Mouse (Mus musculus): ENCODE results near the gene Cox6a1.
A peak's percentile ranks its signal among the peaks of the same experiment; 100 is the strongest.
"Not testable (repeated sequence)": the region's sequence is repeated elsewhere in the genome, so short reads cannot be mapped to it uniquely, and the experiment has no call there.

Cox6a1 gene

DNA sequence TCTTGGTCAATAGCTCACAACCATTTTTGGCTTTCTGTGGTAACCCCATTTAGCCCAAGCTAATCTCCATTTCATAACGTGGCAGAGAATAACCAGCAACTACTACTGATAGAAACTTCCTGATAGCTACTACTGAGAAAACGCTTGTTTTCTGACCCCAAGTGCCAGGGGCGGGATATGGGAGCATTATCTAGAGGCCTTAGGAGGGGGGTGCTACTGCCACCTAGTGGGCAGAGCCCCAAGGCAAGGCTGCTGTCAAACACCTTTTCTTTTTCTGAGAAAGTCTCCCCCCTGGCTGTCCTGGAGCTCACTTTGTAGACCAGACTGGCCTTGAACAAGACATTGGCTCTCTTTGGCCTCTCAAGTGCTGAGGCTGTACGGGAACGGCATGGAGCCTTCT lies 1.2 kb downstream of the Cox6a1 start:
- DNase-seq (ENCODE audit: low spot score), result peak; percentile 80

DNA sequence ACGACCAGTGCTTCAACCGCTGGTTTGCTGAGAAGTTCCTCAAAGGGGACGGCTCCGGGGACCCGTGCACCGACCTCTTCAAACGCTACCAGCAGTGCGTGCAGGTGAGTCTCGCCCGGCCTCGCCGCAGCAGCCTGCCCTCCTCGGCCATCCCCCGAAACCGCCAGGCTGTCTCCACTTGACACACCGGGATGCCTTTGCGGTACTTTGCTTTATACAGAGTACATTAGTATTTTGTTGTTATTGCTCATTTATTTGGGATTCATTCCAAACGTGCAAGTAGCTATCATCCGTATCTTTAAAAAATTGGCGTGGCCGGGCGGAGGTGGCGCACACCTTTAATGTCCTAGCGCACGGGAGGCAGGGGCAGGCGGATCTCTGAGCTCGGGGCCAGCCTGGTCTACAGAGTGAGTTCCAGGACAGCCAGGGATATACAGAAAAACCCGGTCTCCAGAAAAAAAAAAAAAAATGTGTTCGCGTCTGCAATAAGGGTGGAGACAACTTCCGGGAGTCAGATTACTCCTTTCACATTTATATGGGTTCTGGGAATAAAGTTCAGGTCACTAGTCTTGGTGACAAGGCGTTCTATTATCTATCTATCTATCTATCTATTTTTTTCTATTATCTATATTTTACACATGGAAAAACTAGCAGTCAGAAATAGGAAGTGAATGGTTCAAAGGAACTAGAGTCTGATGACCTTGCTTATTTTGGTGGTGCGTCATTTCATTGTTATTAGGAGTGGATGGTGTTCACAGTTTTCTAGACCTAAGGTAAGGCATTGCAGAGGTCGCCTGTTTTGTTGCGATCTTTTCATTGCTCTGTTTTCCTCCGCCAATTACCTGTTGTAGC lies 7.2 kb downstream of the Cox6a1 start:
- no peak for DNase-seq (ENCODE audit: low spot score)

DNA sequence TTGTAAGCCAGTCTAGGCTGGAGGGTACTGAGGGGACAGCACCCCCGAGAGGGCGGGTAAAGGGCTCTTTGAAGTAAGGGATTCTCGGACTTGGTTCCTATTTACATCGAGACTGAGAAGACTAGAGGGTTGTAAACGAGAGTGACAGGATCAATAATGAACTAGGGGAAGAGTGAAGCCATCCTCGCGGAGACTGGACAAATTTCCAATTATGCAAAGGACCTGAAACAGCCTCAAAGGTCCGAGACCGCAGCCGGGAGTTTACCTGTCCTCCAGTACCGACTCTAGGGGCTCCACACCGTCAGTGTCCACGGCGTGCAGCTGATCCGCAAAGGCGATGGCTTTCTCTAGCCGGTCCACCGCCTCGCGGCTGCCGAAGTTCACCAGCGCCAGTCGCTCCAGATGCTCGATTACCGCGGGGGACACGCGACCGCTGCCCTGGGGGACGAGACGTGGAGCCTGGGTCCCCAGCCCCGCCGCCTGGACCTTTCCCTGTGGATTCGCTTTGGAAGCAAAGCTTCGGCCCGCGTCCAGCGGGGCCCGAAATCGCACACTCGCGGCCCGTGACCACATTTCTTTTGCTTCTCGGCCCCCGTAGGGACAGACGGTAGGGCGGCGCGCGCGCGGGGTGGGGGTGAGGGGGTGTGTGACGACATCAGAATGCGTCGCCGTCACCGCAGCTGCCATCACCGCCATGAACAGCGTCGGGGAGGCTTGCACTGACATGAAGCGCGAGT lies 8.0 kb downstream of the Cox6a1 start, which contains the start of the genes Gatc and Triap1:
TSS of gene Gatc (minus strand) at position 602 of the 737 bp plus-strand sequence.
TSS of gene Triap1 (plus strand) at position 649 of the 737 bp plus-strand sequence.
- DNase-seq (ENCODE audit: low spot score), result peak; percentile 89

DNA sequence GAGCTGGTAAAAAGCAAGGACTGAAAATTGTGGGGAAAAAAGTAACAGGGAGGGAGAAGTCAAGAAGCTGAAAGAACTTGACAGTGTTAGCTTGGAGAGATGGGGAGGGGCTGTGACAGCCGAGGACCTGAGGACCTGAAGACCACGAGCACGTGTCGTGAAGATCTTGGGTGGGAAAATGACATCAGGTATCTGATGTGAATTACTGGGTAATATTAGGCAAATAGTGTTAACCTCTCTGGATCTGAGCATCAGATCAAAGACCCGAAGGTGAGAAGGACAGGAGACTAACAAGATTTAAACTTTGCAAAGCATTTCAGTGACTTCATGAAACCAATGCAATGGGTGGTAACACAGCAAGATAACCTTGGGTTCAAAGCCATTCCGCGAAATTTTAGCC lies 8.8 kb downstream of the Cox6a1 start:
- DNase-seq (ENCODE audit: low spot score), result no peak

DNA sequence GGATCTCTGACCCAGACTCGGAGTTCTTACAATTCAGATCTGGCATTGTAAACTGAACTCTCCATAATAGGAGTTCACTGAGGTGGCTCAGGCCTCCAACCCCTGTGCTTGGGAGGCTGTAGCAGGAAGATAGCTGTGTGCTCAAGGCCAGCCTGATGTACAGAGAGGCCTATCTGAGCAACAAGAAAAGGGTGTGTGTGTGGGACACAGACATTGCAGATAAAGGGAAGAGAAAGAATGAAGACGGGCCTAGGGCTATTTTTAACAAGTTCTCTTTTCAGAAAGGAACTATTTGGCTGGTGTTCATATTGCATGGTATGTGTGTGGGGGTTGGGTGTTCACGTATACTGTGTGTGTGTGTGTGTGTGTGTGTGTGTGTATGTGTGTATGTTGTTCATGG lies 15.2 kb downstream of the Cox6a1 start:
- no peak for DNase-seq (ENCODE audit: low spot score)

DNA sequence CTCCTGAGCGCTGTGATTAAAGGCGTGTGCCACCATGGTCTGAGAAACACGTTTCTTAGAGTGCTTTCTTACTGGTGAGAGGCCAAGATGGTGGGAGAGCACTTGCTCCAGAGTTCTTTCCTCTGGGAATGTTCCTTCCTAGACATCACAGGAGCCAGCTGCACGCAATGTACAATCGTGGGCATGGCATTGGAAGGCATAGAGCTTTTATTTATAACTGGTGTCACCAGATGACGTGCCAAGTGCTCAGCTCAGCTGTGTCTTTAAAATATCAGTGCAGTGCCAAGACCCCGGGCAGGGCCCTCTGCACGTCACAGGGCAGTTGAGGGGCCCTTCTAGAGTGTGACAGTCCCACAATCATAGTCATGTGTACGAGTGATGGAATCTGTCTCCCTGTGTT lies 17.8 kb downstream of the Cox6a1 start:
- DNase-seq (ENCODE audit: low spot score), result no peak

DNA sequence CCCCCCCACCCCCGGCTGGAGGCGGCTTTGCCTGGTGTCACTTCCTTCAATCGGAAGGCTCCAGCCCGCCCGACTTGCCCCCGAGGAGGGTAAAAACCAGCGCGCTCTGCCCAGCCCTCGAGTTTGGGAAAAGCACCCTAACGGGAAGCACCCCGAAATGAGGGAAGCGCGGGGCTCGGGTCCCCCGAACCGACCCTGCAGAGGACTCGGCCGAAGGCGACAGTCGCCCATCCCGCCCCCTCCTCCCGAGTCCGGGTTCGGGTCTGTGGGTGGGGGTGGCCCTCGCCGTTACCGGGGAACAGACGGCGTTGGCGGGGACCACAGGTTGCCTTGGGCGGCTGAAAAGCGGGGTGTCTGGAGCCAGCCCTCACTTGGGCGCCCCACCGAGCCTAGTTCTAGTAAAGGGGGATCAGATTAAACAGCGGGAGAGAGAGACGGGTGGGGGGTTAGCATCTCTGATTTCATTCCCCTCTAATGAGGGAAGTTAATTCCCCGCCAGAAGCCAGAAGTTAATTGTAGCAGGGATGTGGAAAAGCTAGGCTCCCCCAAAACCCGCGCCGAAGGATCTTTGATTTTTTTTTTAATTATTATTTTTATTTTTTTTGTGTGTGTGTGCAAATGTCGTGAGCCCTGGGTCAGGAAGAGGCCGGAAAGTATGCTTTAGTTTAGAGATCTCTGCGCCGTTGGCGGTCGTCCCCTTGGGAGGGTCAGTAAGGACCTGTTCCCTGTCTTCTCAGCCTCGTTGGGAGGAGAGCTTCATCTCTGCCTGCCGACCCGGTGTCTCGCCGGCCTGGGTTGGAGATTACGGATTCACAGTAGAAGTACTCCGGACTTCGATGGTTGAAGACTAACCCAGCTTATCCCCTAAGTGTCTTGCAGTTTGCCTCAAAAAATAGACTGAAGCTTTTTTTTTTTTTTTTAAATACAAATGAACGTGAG lies 20.9 kb downstream of the Cox6a1 start:
- peak; percentile 53 for DNase-seq (ENCODE audit: low spot score)

DNA sequence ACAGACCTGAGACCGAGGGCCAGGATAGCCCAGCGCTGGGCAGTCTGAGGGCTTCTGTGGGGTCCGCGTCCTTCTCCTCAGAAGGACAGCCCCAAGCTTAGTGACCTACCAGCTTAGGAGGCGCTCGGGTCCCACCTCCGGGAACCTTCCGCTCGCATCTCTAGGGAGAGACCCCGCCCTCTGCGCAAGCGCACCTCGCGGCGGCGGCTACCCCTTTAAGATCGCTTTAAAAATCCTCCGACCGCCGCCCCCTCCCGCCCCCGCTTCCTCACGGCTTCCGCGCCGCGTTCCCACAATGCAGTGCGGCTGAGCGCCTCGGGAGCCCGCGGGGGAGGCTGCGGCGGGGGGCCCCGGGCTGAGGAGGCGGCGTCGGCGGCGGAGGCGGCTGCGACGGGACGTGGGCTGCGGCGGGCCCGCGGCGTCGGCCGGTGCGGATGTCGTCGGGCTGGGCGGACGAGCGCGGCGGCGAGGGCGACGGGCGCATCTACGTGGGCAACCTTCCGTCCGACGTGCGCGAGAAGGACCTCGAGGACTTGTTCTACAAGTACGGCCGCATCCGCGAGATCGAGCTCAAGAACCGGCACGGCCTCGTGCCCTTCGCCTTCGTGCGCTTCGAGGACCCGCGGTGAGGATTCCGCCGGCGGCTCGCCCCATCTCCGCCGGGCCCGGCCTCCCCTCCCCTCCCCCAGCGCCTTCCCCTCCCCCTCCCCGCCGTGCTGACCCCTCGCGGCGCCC lies 21.7 kb downstream of the Cox6a1 start, which contains the start of gene Srsf9:
TSS of gene Srsf9 (plus strand) at position 303 of the 735 bp plus-strand sequence.
- peak; percentile 94 for DNase-seq (ENCODE audit: low spot score)

DNA sequence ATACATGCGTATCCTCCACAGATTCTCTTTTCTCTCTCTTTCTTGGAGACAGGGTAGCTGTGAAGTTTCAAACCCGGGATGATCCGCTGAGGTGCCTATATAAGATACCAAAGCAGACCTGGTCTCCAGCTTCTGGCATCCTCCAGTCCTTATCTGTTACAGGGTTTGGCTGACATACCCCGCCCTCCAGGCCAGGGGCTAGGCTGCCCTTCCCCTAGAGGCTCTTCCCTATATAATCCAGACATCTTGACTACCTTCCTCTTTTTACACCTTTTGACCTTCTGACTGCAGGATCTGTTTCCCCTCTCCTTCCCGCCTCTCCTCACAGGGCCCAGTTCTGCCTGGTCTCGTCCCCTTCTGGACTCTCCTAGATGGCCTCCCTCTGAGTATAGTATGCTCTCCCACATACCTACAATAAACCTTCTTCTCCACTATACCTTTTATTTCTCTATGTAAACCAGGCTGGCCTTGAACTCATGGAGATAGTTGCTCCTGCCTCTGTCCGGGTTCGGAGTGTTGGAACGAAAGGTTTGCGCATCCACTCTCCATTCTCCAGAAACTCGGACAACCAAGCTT lies 22.4 kb downstream of the Cox6a1 start:
- peak; percentile 36 for DNase-seq (ENCODE audit: low spot score)

DNA sequence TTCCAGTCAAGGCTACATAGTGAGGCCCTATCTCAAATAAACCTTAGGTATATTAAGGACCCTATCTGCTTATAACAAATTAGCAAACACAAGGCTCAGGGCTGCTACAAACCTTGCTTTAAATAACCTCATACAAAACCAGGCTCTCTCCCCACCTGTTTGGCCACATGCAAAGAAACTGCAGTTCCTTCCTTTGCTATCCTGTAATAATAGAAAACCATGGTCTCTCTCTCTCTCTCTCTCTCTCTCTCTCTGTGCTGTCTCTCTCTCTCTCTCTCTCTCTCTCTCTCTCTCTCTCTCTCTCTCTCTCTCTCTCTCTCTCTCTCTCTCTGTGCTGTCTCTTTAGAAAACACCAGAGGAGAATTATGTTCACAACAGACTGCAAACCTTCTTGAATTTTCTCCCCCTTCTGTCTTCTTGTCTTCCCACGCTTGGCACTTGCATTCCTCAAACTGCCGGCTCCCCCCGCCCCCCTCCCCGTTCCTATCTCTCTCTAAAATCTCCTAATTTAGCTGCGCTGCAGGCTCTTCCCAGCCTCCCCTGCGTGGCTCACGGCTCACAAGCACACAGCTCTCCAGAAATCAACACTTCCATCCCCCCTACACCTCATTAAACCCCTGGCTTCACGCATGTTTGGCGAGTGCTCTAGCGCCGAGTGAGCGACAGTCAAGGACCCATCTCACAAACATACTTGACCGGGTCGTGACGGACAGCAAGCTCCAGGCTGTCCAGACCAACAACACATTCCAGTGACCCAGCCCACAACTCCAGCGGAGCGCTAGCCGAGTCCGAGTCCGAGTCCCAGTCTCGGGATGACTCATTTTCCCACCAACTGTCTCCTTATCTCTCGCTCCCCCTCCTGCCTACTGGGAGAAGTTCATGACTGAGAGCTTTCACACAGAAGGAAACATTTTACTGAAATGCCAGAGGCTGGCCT lies 29.5 kb downstream of the Cox6a1 start:
- DNase-seq (ENCODE audit: low spot score), result peak; percentile 85

DNA sequence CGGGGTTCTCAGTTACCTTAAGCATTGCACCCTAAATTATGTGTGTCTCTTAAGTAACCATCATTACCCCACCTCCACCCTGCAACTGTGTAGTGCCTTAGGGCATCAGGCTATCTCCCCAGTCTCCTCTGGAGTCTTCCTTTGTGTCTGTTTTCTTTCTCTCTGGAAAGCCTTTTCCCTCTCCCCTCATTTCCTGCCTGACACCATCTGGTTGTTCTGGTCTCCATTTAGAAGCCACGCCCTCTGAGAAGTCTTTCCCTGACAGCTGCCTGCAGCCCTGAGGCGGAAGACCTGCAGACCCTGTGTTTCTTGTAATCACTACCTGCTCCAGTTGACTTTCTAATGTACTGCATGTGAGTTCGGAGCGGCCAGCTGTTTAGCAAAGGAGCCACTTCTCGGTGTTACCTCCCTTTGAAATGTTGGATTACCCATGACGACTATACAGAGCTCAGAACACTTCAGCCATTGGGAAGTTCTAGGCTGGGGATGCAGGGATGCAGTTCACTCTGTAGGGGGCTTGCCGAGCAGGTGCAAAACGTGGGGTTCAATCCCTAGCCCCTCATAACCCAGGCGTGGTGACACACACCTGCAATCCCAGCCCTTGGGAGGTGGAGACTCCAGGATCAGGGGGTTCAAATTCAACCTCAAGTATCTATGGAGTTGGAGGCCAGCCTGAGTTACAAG lies 31.0 kb downstream of the Cox6a1 start:
- DNase-seq (ENCODE audit: low spot score), result peak; percentile 58

DNA sequence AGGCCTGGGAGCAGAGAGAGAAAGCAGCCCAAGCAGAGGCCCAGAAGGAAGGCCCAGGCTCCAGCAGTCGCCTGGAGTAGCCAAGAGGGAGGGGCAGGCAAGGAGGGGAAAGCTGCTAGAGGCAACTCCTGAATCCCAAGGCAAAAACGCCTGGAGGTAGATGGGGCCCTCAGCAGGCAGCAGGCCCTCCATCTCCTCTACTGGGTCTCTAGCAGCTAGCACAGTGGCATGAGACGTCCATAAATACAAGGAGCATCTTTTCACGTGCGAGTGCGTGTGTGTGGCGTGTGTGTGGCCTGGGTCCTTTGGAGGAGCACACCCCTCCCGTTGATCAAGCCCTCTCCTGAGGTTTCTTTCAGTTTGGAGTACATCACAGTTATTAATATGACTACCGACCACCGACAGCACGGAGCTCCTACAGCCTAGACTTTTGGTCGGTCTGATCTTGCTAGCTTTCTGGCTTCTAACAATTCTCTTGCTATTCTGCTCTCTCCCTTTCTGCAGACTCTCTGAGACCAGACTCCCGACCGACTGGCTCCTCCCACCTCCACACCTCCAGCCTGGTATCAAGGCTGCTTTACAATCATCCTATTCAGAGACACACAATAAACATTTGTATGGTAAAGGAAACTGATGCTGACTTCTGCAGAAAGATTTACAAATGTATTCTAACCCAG lies 31.7 kb downstream of the Cox6a1 start:
- DNase-seq (ENCODE audit: low spot score), result no peak

DNA sequence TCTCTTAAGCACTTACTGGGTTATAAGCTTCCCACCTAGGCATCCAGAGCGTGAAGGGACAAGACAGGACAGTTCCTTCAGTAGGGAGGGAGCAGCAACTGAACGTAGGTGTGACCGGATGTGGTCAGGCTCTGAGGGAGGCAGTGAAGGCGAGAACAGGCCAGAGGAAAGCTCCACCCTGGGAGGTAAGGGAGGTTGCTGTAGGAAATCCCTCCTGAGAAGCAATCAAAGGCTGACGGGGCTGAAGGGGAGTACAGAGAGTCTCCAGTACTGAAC lies 35.2 kb downstream of the Cox6a1 start:
- no peak for DNase-seq (ENCODE audit: low spot score)

DNA sequence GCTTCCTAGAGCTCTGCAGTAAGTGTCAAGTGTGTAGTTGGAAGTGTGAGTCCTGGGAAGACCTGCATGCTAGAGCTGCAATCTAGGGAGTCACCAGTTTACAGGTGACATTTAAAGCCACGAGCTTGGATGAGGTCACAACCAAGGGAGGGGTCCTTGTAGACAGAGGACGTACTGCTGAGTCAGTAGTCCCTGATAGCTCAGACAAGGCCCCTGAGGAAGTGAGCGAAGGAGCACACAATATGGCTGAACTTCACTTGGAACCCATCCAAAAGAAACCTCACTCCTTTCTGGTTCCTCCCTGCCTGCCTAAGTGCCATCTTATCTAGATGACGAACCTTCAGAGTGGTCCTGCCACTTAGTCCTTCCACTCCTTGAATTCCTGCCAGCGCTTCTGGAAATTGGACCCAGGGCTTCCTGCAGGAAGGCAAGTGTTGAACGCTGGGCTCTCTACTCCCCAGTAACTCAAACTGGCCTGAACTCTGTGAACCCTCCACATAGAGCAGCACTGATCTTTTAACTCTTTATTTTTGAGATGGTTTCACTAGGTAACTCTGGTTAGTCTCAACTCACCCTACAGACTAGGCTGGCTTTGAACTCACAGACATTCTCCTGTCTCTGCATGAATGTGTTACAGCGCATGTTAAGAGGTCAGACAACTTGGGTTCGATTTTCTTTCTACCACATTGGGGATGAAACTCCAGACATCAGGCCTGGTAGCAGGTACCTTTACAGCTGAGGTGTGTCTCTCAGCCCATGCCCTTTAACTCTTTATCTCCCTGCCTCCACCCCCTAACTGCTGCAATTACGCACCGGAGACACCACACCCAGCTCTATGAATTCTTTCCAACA lies 35.7 kb downstream of the Cox6a1 start:
- DNase-seq (ENCODE audit: low spot score), result no peak

DNA sequence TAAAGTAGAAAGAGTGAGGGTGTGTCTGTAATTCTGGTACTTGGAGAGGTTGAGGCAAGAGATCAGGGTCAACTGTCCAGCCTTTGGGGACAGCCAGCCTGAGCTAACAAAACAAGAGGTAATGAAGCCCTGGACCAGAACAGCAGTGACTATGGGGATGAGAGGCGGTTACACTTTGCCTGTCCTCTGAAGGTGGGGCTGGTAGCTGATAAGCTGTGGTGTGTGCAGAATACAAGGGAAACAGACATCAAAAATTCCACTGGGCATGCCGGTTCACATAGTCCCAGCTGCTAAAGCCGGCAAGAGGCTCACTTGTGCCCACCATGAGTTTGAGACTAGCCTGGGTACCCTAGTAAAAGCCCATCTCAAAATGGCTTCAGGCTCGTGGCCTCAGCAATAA lies 36.4 kb downstream of the Cox6a1 start:
- no peak for DNase-seq (ENCODE audit: low spot score)

DNA sequence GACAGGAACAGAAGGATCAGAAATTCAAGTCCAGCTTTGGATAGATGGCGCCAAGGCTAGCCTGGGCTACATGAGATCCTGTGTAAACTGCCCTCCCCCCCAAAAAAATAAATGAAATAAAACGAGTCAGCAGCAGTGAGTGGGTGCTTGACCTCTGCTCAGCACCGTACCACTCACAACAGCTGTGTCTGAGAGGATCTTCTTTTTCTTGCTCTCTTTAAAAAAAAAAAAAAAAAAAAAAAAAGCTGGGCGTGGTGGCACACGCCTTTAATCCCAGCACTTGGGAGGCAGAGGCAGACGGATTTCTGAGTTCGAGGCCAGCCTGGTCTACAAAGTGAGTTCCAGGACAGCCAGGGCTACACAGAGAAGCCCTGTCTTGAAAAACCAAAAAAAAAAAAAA lies 46.6 kb downstream of the Cox6a1 start:
- not testable (repeated sequence) for DNase-seq (ENCODE audit: low spot score)

DNA sequence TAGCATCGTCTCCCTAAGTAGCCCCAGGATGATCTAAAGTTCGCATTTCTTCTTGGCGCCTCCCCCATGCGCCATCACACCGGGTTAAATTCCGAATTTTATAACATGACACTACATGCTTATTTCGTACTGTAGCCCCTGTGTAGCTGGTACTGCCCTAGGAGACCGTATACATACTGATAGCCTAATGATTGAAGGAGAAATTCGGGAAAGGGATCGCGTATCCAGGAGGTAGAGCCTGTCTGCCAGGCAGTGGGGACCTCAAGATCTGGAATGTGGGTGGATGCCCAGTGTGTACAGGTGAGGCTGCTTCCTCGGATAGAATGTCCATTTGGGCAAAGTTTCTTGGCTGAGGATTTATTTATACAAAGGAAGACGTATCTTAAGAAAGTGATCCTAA lies 47.2 kb downstream of the Cox6a1 start:
- DNase-seq (ENCODE audit: low spot score), result no peak
